Mouse (Mus musculus): ENCODE measurements around the gene Tm9sf1.

The Tm9sf1 gene

DNA sequence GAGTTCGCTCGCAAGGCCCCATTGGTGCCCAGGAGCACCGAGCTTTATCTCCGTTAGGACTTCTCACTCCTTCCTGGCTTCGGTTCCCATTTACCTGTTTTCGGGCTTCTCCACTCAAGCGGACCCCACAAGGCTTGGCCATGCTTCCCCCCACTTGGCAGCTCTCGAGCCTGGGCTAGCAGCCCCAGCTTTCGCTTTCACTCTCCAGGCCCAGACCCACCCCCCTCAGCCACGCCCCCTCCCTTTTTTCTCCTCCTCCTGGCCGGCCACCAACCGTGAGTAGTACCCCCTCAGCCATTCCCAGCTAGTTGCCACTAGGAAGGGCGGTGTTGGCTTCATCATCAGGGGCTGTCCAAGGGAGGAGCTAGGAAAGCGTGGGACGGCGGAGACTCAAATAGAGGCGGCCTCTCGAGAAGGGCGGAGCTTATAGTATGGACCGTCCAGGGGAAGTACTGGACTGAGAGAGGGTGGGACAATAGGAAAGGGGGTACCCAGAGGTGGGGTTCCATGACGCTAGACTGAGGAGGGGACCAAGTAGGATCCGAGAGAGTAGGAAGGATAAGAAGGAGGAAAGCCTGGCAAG is 52.8 kb downstream of the Tm9sf1 start, which contains the start of gene Psme2:
TSS of gene Psme2 (minus strand) at position 366 of the 583 bp plus-strand sequence.
- DNase-seq (ENCODE audit: low read depth): peak; percentile 97

DNA sequence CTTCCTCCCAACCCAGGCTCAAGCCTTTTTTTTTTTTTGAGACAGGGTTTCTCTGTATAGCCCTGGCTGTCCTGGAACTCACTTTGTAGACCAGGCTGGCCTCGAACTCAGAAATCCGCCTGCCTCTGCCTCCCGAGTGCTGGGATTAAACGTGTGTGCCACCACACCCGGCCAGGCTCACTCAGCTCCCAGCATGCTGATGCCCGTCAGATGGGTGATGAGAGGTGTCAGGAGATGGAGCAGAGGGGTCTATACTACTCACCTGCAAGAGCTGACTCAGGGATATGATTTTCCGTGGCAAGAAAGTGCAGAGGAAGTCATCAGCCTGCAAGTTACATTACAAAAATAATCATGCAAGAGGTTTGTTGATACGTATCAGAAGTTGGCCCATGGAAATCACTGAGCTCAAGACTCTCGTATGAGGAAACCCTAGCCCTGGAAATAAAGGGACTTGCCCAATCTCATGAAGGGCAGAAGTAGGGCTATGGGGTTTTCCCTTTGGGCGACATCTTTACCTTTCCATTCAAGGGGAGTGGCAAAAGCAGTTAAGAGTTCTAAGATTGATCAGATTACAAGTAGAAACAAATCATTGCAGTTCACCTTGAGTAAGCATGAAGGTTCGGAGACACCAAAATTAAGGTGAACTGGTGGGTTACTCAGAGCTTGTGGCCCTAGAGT is 53.7 kb downstream of the Tm9sf1 start:
- no peak for DNase-seq (ENCODE audit: low read depth)

DNA sequence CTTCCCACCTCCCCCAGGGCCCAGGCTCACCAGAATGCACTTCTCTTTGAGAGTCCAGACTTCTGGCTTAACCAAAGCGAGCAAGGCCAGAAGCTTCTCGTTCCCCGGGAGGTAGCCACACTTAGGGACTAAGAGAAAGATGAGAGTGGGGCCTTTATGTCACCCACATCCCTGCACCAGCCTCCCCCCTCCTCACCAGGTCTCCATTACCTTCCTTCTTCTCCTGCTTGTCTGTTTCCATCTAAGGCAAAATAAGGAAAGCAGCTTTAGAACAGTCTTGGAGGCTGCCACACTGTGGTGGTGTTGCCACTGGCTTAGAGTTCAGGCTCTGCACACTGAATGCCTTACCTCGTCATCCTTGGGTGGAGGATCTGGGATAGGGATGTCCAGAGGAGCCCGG is 54.3 kb downstream of the Tm9sf1 start:
- DNase-seq (ENCODE audit: low read depth): no peak

DNA sequence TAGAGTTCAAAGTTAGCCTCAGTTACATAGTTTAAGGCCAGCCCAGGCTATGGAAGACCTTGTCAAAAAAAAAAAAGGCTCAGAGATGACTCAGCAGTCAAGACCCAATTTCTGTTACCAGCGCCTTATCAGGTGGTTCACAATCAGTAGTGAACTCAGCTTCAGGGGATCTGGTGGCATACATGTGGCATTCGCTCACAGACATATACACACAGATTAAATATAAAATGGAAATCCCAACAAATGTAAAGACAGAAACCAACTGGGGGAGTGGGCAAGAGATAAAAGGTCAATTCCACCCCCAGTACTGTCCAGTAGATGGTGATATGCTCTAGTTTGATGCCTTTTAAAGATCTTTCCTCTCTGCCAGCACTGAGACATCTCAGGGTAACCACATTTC is 57.5 kb downstream of the Tm9sf1 start:
- no peak for DNase-seq (ENCODE audit: low read depth)

All from fibroblast of lung, adult 2 months (primary cell).